ENCODE assay signal across 11 mouse cellular contexts in genomic region chr9:51660908-51661874, GRCm38 (mm10).
DNase-seq lines count a peak whose midpoint lies in the region; ATAC-seq and TF ChIP-seq lines count a peak whose summit lies in the region.
"Had no signal": no experiment of that assay in that cellular context is flagged by ENCODE, and none has a peak within 500 bp of the region (broad histone marks: within the 10 kb centered on the region; RNA-seq: fewer than 3 reads in every experiment).

No protein-coding gene starts in this region.

- no peak overlapping the region for H3K9ac ChIP-seq in midbrain, embryonic 16.5 days (ENCODE audit: low read depth, low read length)
- H3K9ac ChIP-seq: embryonic facial prominence, embryonic 12.5 days had no signal

- H3K27me3 ChIP-seq in midbrain, embryonic 16.5 days (ENCODE audit: control insufficient read depth, insufficient read depth, low read depth, low read length) = no peaks in the 10 kb centered on the region
- H3K27me3 ChIP-seq: embryonic facial prominence, embryonic 12.5 days had no signal

- 81% methylated on average over 7 of the region's 7 CpGs for WGBS in midbrain, embryonic 16.5 days

- no peak for TF ChIP-seq POLR2A in brain, embryonic 14.5 days (IDR thresholded peaks at IDR 0.05; ENCODE audit: borderline replicate concordance, extremely low read depth, insufficient read depth, insufficient read length, poor library complexity, severe bottlenecking)

- TF ChIP-seq CTCF in layer of hippocampus, adult 2 months (conservative IDR thresholded peaks at IDR 0.05) = no peak
- TF ChIP-seq CTCF in brain, embryonic 14.5 days (IDR thresholded peaks at IDR 0.05; ENCODE audit: borderline replicate concordance, extremely low read depth, insufficient read depth, insufficient read length) = no peak

- H3K4me2 ChIP-seq in midbrain, embryonic 16.5 days (ENCODE audit: low read length) = no peak overlapping the region
- H3K4me2 ChIP-seq: embryonic facial prominence, embryonic 12.5 days had no signal

- peak overlapping the region; percentile 80 for H3K27ac ChIP-seq in layer of hippocampus, adult 2 months
- H3K27ac ChIP-seq in midbrain, embryonic 16.5 days (ENCODE audit: low read length) = no peak overlapping the region
- H3K27ac ChIP-seq: embryonic facial prominence, embryonic 12.5 days had no signal

- H3K4me3 ChIP-seq in layer of hippocampus, adult 2 months = no peak overlapping the region
- H3K4me3 ChIP-seq in midbrain, embryonic 16.5 days (ENCODE audit: low read depth, low read length) = no peak overlapping the region
- H3K4me3 ChIP-seq: embryonic facial prominence, embryonic 12.5 days had no signal

- H3K36me3 ChIP-seq in midbrain, embryonic 16.5 days (ENCODE audit: control insufficient read depth, insufficient read depth, low read length) = no peaks in the 10 kb centered on the region
- H3K36me3 ChIP-seq: embryonic facial prominence, embryonic 12.5 days; G1E had no signal

- no peaks in the 10 kb centered on the region; the same call in 1 of the 2 replicates for H3K9me3 ChIP-seq in midbrain, embryonic 16.5 days (replicated peaks; ENCODE audit: control insufficient read depth, low read length, poor library complexity, severe bottlenecking)
- H3K9me3 ChIP-seq: embryonic facial prominence, embryonic 12.5 days; G1E had no signal

- ATAC-seq in erythroid progenitor cell, adult 5-6 weeks (replicated peaks; ENCODE audit: low FRiP score, poor library complexity, severe bottlenecking) = no peak
- ATAC-seq in midbrain, embryonic 16.5 days = no peak

- peaks cover 7% of the 10 kb centered on the region for H3K4me1 ChIP-seq in midbrain, embryonic 16.5 days (ENCODE audit: control insufficient read depth, insufficient read depth, low read length)
- H3K4me1 ChIP-seq: embryonic facial prominence, embryonic 12.5 days had no signal

- DNase-seq in layer of hippocampus, adult 2 months (ENCODE audit: low spot score in 2 of 2) = no peak
- DNase-seq in layer of hippocampus, postnatal 14 days (ENCODE audit: low spot score in 2 of 2) = no peak
- DNase-seq in brain, embryonic 14.5 days (ENCODE audit: low read depth) = peak; percentile 22
- peak; percentile 4 for DNase-seq in embryo, embryonic 9.5 days (ENCODE audit: extremely low spot score)
- DNase-seq in left cerebral cortex, adult 18-20 months (ENCODE audit: low spot score in 2 of 2) = peak; percentile 9 to 15
- no peak for DNase-seq in adrenal gland, postnatal 4 days (ENCODE audit: low spot score in 2 of 2)
- DNase-seq: adrenal gland, postnatal 25 days had no signal

Comparison
In these comparisons a context has a peak if more than half of its experiments do, and no peak if none do; other contexts are left out.
1. DNase-seq: peak in brain, embryonic 14.5 days (single experiment), embryo, embryonic 9.5 days (single experiment) and left cerebral cortex, adult 18-20 months (2 of 2); none in layer of hippocampus, adult 2 months (0 of 2), layer of hippocampus, postnatal 14 days (0 of 2) and adrenal gland, postnatal 4 days (0 of 2).